Mouse (Mus musculus): ENCODE measurements around the gene Ncam2. TPM values are rescaled to one million over a fixed set of nuclear protein-coding genes. Genes with fewer than 3 reads are reported as not detected.

Ncam2 gene
- polyA plus RNA-seq, 1 experiment, result 0.02 TPM

DNA sequence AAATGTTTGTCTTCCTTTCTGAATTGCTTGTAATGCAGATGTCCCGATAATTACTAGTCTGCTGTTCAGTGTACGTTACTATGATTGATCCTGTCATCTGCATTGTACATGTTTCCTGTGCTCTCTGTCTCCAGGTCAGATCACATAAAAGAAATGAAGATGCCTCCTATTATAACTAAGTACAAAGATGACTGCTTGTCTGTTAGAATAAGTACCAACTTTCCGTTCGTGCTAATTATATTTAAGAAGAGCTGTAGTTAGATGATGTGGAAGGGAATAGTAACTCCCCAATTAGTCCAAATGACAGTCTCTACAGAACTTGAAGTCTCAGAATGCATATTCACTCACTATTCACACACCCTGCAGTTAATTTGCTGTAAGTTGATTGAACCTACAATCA, 179.9 kb downstream of the Ncam2 start:
- TF ChIP-seq POLR2A (IDR thresholded peaks at IDR 0.05; ENCODE audit: insufficient read length, low read depth) (no peak), POLR2AphosphoS2 (IDR thresholded peaks at IDR 0.05; ENCODE audit: insufficient read length, low read depth) (no peak), USF1 (IDR thresholded peaks at IDR 0.05; ENCODE audit: low read depth) (no peak), REST (IDR thresholded peaks at IDR 0.05; ENCODE audit: insufficient read depth, insufficient read length) (no peak), TCF3 (IDR thresholded peaks at IDR 0.05; ENCODE audit: insufficient read length, low read depth) (no peak), SRF (IDR thresholded peaks at IDR 0.05; ENCODE audit: control insufficient read depth, insufficient read length, low read depth) (no peak), CEBPB (IDR thresholded peaks at IDR 0.05; ENCODE audit: insufficient read depth, poor library complexity, severe bottlenecking) (no peak), TCF12 (IDR thresholded peaks at IDR 0.05; ENCODE audit: insufficient read depth, poor library complexity, severe bottlenecking) (no peak), E2F4 (IDR thresholded peaks at IDR 0.05; ENCODE audit: insufficient read depth) (no peak), MAX (IDR thresholded peaks at IDR 0.05; ENCODE audit: low read depth) (no peak), MYOG (IDR thresholded peaks at IDR 0.05; ENCODE audit: control insufficient read depth in 1 of 3, insufficient read depth in 1 of 3, insufficient read length in 2 of 3, low read depth in 2 of 3) (no peak)
- H3K27me3 ChIP-seq (ENCODE audit: control insufficient read depth, insufficient read depth, insufficient read length), result no peaks in the 10 kb centered on the region
- no peaks in the 10 kb centered on the region for H3K36me3 ChIP-seq (ENCODE audit: control insufficient read depth, insufficient read depth)
- H3K4me3 ChIP-seq, result no peak overlapping the region
- no peak overlapping the region for H3ac ChIP-seq (ENCODE audit: control insufficient read depth, insufficient read length)
- H3K79me2 ChIP-seq (ENCODE audit: control insufficient read depth, insufficient read depth), result no peaks in the 10 kb centered on the region
- H3K4me2 ChIP-seq (ENCODE audit: low read depth), result no peak overlapping the region

GRCm38 (mm10) chr16:81388646-81389045, 188.1 kb downstream of the Ncam2 start:
- Histone ChIP-seq H3K36me3 (ENCODE audit: control insufficient read depth, insufficient read depth) (no peaks in the 10 kb centered on the region), H3K4me2 (ENCODE audit: low read depth) (no peak overlapping the region), H3K4me3 (no peak overlapping the region), H3ac (ENCODE audit: control insufficient read depth, insufficient read length) (no peak overlapping the region), H3K79me2 (ENCODE audit: control insufficient read depth, insufficient read depth) (no peaks in the 10 kb centered on the region), H3K27me3 (ENCODE audit: control insufficient read depth, insufficient read depth, insufficient read length) (no peaks in the 10 kb centered on the region)
- TF ChIP-seq SRF (IDR thresholded peaks at IDR 0.05; ENCODE audit: control insufficient read depth, insufficient read length, low read depth) (no peak), TCF12 (IDR thresholded peaks at IDR 0.05; ENCODE audit: insufficient read depth, poor library complexity, severe bottlenecking) (no peak), USF1 (IDR thresholded peaks at IDR 0.05; ENCODE audit: low read depth) (no peak), MYOD1 (IDR thresholded peaks at IDR 0.05; ENCODE audit: control insufficient read depth in 1 of 3, insufficient read length in 2 of 3, low read depth in 2 of 3) (no peak), POLR2A (IDR thresholded peaks at IDR 0.05; ENCODE audit: insufficient read length, low read depth) (no peak), CEBPB (IDR thresholded peaks at IDR 0.05; ENCODE audit: insufficient read depth, poor library complexity, severe bottlenecking) (no peak)

GRCm38 (mm10) chr16:81434559-81434958, 234.1 kb downstream of the Ncam2 start:
- H3K4me3 ChIP-seq, result no peak overlapping the region
- no peak overlapping the region for H3ac ChIP-seq (ENCODE audit: control insufficient read depth, insufficient read length)
- TF ChIP-seq TCF3 (IDR thresholded peaks at IDR 0.05; ENCODE audit: insufficient read length, low read depth), result no peak
- TF ChIP-seq POLR2AphosphoS2 (IDR thresholded peaks at IDR 0.05; ENCODE audit: insufficient read length, low read depth), result no peak
- TF ChIP-seq CEBPB (IDR thresholded peaks at IDR 0.05; ENCODE audit: insufficient read depth, poor library complexity, severe bottlenecking), result no peak
- no peaks in the 10 kb centered on the region for H3K36me3 ChIP-seq (ENCODE audit: control insufficient read depth, insufficient read depth)
- H3K27me3 ChIP-seq (ENCODE audit: control insufficient read depth, insufficient read depth, insufficient read length), result no peaks in the 10 kb centered on the region
- no peak overlapping the region for H3K4me2 ChIP-seq (ENCODE audit: low read depth)
- H3K79me2 ChIP-seq (ENCODE audit: control insufficient read depth, insufficient read depth), result no peaks in the 10 kb centered on the region

- H3K79me2 ChIP-seq (ENCODE audit: control insufficient read depth, insufficient read depth), result no peaks in the 10 kb centered on the region
- no peak for TF ChIP-seq POLR2A (IDR thresholded peaks at IDR 0.05; ENCODE audit: insufficient read length, low read depth)
- no peak for TF ChIP-seq POLR2AphosphoS2 (IDR thresholded peaks at IDR 0.05; ENCODE audit: insufficient read length, low read depth)
- TF ChIP-seq E2F4 (IDR thresholded peaks at IDR 0.05; ENCODE audit: insufficient read depth), result no peak
- no peak for TF ChIP-seq USF1 (IDR thresholded peaks at IDR 0.05; ENCODE audit: low read depth)
- TF ChIP-seq MYOG (IDR thresholded peaks at IDR 0.05; ENCODE audit: control insufficient read depth in 1 of 3, insufficient read depth in 1 of 3, insufficient read length in 2 of 3, low read depth in 2 of 3), result no peak
- no peak for TF ChIP-seq MAX (IDR thresholded peaks at IDR 0.05; ENCODE audit: low read depth)
- TF ChIP-seq SRF (IDR thresholded peaks at IDR 0.05; ENCODE audit: control insufficient read depth, insufficient read length, low read depth), result no peak
- TF ChIP-seq MYOD1 (IDR thresholded peaks at IDR 0.05; ENCODE audit: control insufficient read depth in 1 of 3, insufficient read length in 2 of 3, low read depth in 2 of 3), result no peak
- TF ChIP-seq CEBPB (IDR thresholded peaks at IDR 0.05; ENCODE audit: insufficient read depth, poor library complexity, severe bottlenecking), result no peak
- TF ChIP-seq TCF3 (IDR thresholded peaks at IDR 0.05; ENCODE audit: insufficient read length, low read depth), result no peak
- no peak overlapping the region for H3ac ChIP-seq (ENCODE audit: control insufficient read depth, insufficient read length)
- H3K27me3 ChIP-seq (ENCODE audit: control insufficient read depth, insufficient read depth, insufficient read length), result no peaks in the 10 kb centered on the region
- H3K4me3 ChIP-seq, result no peak overlapping the region
- H3K36me3 ChIP-seq (ENCODE audit: control insufficient read depth, insufficient read depth), result no peaks in the 10 kb centered on the region
- H3K4me2 ChIP-seq (ENCODE audit: low read depth), result no peak overlapping the region
Observed at GRCm38 (mm10) chr16:81437091-81437867, 236.8 kb downstream of the Ncam2 start.

DNA sequence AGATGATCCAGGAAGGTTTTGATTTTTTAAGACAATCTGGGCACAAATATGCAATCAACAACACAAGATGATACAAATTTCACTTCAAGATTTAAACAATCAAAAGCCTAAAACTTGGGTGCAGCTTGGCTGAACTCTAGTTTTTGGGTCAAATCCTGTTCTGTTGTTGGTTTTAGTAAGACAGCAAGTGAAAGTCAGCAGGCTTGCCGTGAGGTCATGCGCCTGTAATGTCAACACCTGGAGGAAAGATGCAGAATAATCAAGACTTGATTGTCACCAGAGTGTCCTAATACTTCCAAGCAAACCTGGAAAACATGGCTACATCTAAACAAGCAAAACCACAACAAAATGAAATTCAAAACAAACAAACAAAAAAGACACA, 237.4 kb downstream of the Ncam2 start:
- TF ChIP-seq REST (IDR thresholded peaks at IDR 0.05; ENCODE audit: insufficient read depth, insufficient read length) (no peak), POLR2A (IDR thresholded peaks at IDR 0.05; ENCODE audit: insufficient read length, low read depth) (no peak), TCF12 (IDR thresholded peaks at IDR 0.05; ENCODE audit: insufficient read depth, poor library complexity, severe bottlenecking) (no peak), USF1 (IDR thresholded peaks at IDR 0.05; ENCODE audit: low read depth) (no peak), MAX (IDR thresholded peaks at IDR 0.05; ENCODE audit: low read depth) (no peak), TCF3 (IDR thresholded peaks at IDR 0.05; ENCODE audit: insufficient read length, low read depth) (no peak), E2F4 (IDR thresholded peaks at IDR 0.05; ENCODE audit: insufficient read depth) (no peak), MYOD1 (IDR thresholded peaks at IDR 0.05; ENCODE audit: control insufficient read depth in 1 of 3, insufficient read length in 2 of 3, low read depth in 2 of 3) (no peak), SRF (IDR thresholded peaks at IDR 0.05; ENCODE audit: control insufficient read depth, insufficient read length, low read depth) (no peak), MYOG (IDR thresholded peaks at IDR 0.05; ENCODE audit: control insufficient read depth in 1 of 3, insufficient read depth in 1 of 3, insufficient read length in 2 of 3, low read depth in 2 of 3) (no peak), CEBPB (IDR thresholded peaks at IDR 0.05; ENCODE audit: insufficient read depth, poor library complexity, severe bottlenecking) (no peak), POLR2AphosphoS2 (IDR thresholded peaks at IDR 0.05; ENCODE audit: insufficient read length, low read depth) (no peak)
- no peak overlapping the region for H3ac ChIP-seq (ENCODE audit: control insufficient read depth, insufficient read length)

More for the DNA sequence above, 237.4 kb downstream of the Ncam2 start:
- H3K27me3 ChIP-seq (ENCODE audit: control insufficient read depth, insufficient read depth, insufficient read length), result no peaks in the 10 kb centered on the region
- H3K79me2 ChIP-seq (ENCODE audit: control insufficient read depth, insufficient read depth), result no peaks in the 10 kb centered on the region
- no peak overlapping the region for H3K4me3 ChIP-seq
- no peak overlapping the region for H3K4me2 ChIP-seq (ENCODE audit: low read depth)
- no peaks in the 10 kb centered on the region for H3K36me3 ChIP-seq (ENCODE audit: control insufficient read depth, insufficient read depth)
